Mouse (Mus musculus): Measurements from ENCODE around the gene Galnt2. TPM values are rescaled to one million over a fixed set of nuclear protein-coding genes. Genes with fewer than 3 reads are reported as not detected.

Gene Galnt2
- polyA plus RNA-seq, 1 experiment from 2014 or later = 57.6 TPM

DNA sequence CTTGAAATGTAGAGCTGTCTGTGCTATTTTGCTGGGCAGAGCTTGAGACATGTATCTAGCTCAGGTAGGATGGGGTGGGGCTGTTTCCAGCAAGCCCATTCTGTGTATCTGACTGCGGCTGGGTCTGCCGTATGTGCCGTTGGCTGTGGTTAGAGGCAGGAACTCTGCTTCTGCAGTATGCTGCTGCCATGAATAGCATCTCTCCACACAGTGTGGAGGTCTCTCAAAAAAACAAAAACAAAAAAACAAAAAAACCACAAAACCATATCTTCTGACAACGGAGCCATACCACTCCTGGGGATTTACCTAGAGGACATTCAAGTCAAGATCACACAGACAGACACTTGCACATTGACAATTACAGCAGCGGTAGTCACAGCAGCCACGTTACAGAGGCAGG lies 86.6 kb downstream of the Galnt2 start:
- peaks cover 13% of the 10 kb centered on the region for H3K4me1 ChIP-seq (ENCODE audit: control insufficient read depth, insufficient read depth, low read length)
- H3K4me2 ChIP-seq (replicated peaks; ENCODE audit: low read depth, low read length) = no peak overlapping the region
- no peak overlapping the region for H3K9ac ChIP-seq (replicated peaks; ENCODE audit: low read depth, low read length)
- H3K27me3 ChIP-seq (ENCODE audit: control insufficient read depth, insufficient read depth, low read length) = no peaks in the 10 kb centered on the region
- no peaks in the 10 kb centered on the region; the same call in 1 of the 2 replicates for H3K36me3 ChIP-seq (ENCODE audit: control insufficient read depth, insufficient read depth, low read length)
- no peak overlapping the region for H3K27ac ChIP-seq (ENCODE audit: low read length)
- no peak for ATAC-seq (ENCODE audit: insufficient number of reproducible peaks, insufficient read depth, low FRiP score, low read depth)
- H3K9me3 ChIP-seq (ENCODE audit: control insufficient read depth, low read depth, low read length) = no peaks in the 10 kb centered on the region
- H3K4me3 ChIP-seq (ENCODE audit: low read depth, low read length) = no peak overlapping the region
- WGBS = 83% methylated on average over 6 of the region's 6 CpGs

GRCm38 (mm10) chr8:124318612-124319315 lies 87.6 kb downstream of the Galnt2 start:
- Histone ChIP-seq H3K4me2 (replicated peaks; ENCODE audit: low read depth, low read length) (no peak overlapping the region), H3K4me3 (ENCODE audit: low read depth, low read length) (no peak overlapping the region), H3K27me3 (ENCODE audit: control insufficient read depth, insufficient read depth, low read length) (no peaks in the 10 kb centered on the region), H3K9me3 (ENCODE audit: control insufficient read depth, low read depth, low read length) (no peaks in the 10 kb centered on the region), H3K9ac (replicated peaks; ENCODE audit: low read depth, low read length) (no peak overlapping the region), H3K36me3 (ENCODE audit: control insufficient read depth, insufficient read depth, low read length) (no peaks in the 10 kb centered on the region; the same call in 1 of the 2 replicates), H3K27ac (ENCODE audit: low read length) (no peak overlapping the region), H3K4me1 (ENCODE audit: control insufficient read depth, insufficient read depth, low read length) (peaks cover 9% of the 10 kb centered on the region)
- WGBS = 75% methylated on average over 11 of the region's 11 CpGs
- ATAC-seq (ENCODE audit: insufficient number of reproducible peaks, insufficient read depth, low FRiP score, low read depth) = no peak

- peaks cover 9% of the 10 kb centered on the region for H3K4me1 ChIP-seq (ENCODE audit: control insufficient read depth, insufficient read depth, low read length)
- H3K27ac ChIP-seq (ENCODE audit: low read length) = no peak overlapping the region
- H3K4me3 ChIP-seq (ENCODE audit: low read depth, low read length) = no peak overlapping the region
- no peaks in the 10 kb centered on the region for H3K27me3 ChIP-seq (ENCODE audit: control insufficient read depth, insufficient read depth, low read length)
- H3K4me2 ChIP-seq (replicated peaks; ENCODE audit: low read depth, low read length) = no peak overlapping the region
- no peaks in the 10 kb centered on the region; the same call in 1 of the 2 replicates for H3K36me3 ChIP-seq (ENCODE audit: control insufficient read depth, insufficient read depth, low read length)
- ATAC-seq (ENCODE audit: insufficient number of reproducible peaks, insufficient read depth, low FRiP score, low read depth) = no peak
- 89% methylated on average over 4 of the region's 4 CpGs for WGBS
- no peaks in the 10 kb centered on the region for H3K9me3 ChIP-seq (ENCODE audit: control insufficient read depth, low read depth, low read length)
- no peak overlapping the region for H3K9ac ChIP-seq (replicated peaks; ENCODE audit: low read depth, low read length)
These were observed 88.1 kb downstream of the Galnt2 start for GRCm38 (mm10) chr8:124319316-124319652.

GRCm38 (mm10) chr8:124321227-124321840 lies 90.1 kb downstream of the Galnt2 start:
- Histone ChIP-seq H3K27ac (ENCODE audit: low read length) (no peak overlapping the region; the same call in 1 of the 2 replicates), H3K4me2 (replicated peaks; ENCODE audit: low read depth, low read length) (no peak overlapping the region), H3K27me3 (ENCODE audit: control insufficient read depth, insufficient read depth, low read length) (no peaks in the 10 kb centered on the region), H3K9me3 (ENCODE audit: control insufficient read depth, low read depth, low read length) (no peaks in the 10 kb centered on the region), H3K36me3 (ENCODE audit: control insufficient read depth, insufficient read depth, low read length) (no peaks in the 10 kb centered on the region; the same call in 1 of the 2 replicates), H3K4me1 (ENCODE audit: control insufficient read depth, insufficient read depth, low read length) (peaks cover 9% of the 10 kb centered on the region), H3K4me3 (ENCODE audit: low read depth, low read length) (no peak overlapping the region), H3K9ac (replicated peaks; ENCODE audit: low read depth, low read length) (no peak overlapping the region)
- WGBS = 37% methylated on average over 12 of the region's 12 CpGs
- ATAC-seq (ENCODE audit: insufficient number of reproducible peaks, insufficient read depth, low FRiP score, low read depth) = no peak

DNA sequence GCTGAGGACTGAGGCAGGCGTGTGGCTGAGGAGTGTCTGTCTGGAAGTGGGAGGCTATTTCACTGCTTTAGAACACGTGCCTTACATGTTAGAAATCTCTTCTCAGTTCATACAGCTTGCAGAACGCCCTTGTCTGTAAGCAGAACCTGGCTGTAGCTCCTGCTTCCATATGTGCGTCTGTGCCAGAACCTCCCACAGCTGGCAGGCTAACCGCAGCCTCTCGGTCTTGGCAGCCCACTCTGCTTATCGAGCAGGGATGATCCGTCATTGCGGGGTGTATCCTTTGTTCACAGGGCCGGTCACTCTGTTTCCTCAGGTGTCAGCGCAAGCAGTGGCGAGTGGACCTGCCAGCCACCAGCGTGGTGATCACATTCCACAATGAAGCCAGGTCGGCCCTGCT lies 92.2 kb downstream of the Galnt2 start:
- no peak for ATAC-seq (ENCODE audit: insufficient number of reproducible peaks, insufficient read depth, low FRiP score, low read depth)
- Histone ChIP-seq H3K27me3 (ENCODE audit: control insufficient read depth, insufficient read depth, low read length) (no peaks in the 10 kb centered on the region), H3K9me3 (ENCODE audit: control insufficient read depth, low read depth, low read length) (no peaks in the 10 kb centered on the region), H3K27ac (ENCODE audit: low read length) (no peak overlapping the region), H3K9ac (replicated peaks; ENCODE audit: low read depth, low read length) (no peak overlapping the region), H3K4me3 (ENCODE audit: low read depth, low read length) (no peak overlapping the region), H3K36me3 (ENCODE audit: control insufficient read depth, insufficient read depth, low read length) (peaks cover under 1% of the 10 kb centered on the region; the same call in 1 of the 2 replicates), H3K4me2 (replicated peaks; ENCODE audit: low read depth, low read length) (no peak overlapping the region), H3K4me1 (ENCODE audit: control insufficient read depth, insufficient read depth, low read length) (peaks cover 3% of the 10 kb centered on the region; the same call in 1 of the 2 replicates)
- 84% methylated on average over 14 of the region's 14 CpGs for WGBS

- WGBS = 75% methylated on average over 7 of the region's 7 CpGs
These were observed 97.1 kb downstream of the Galnt2 start for GRCm38 (mm10) chr8:124328259-124328658.

GRCm38 (mm10) chr8:124329690-124330089 lies 98.5 kb downstream of the Galnt2 start:
- Histone ChIP-seq H3K9me3 (ENCODE audit: control insufficient read depth, low read depth, low read length) (no peaks in the 10 kb centered on the region), H3K27me3 (ENCODE audit: control insufficient read depth, insufficient read depth, low read length) (no peaks in the 10 kb centered on the region), H3K4me2 (replicated peaks; ENCODE audit: low read depth, low read length) (no peak overlapping the region), H3K4me3 (ENCODE audit: low read depth, low read length) (no peak overlapping the region), H3K4me1 (ENCODE audit: control insufficient read depth, insufficient read depth, low read length) (no peaks in the 10 kb centered on the region), H3K27ac (ENCODE audit: low read length) (no peak overlapping the region), H3K9ac (replicated peaks; ENCODE audit: low read depth, low read length) (no peak overlapping the region), H3K36me3 (ENCODE audit: control insufficient read depth, insufficient read depth, low read length) (peaks cover 31% of the 10 kb centered on the region)
- WGBS = 86% methylated on average over 10 of the region's 10 CpGs
- ATAC-seq (ENCODE audit: insufficient number of reproducible peaks, insufficient read depth, low FRiP score, low read depth) = no peak

More at GRCm38 (mm10) chr8:124328259-124328658, 97.1 kb downstream of the Galnt2 start:
- no peak overlapping the region for H3K4me3 ChIP-seq (ENCODE audit: low read depth, low read length)
- peaks cover 22% of the 10 kb centered on the region for H3K36me3 ChIP-seq (ENCODE audit: control insufficient read depth, insufficient read depth, low read length)
- no peak overlapping the region for H3K9ac ChIP-seq (replicated peaks; ENCODE audit: low read depth, low read length)
- no peaks in the 10 kb centered on the region for H3K9me3 ChIP-seq (ENCODE audit: control insufficient read depth, low read depth, low read length)
- no peak overlapping the region for H3K4me2 ChIP-seq (replicated peaks; ENCODE audit: low read depth, low read length)
- no peak overlapping the region for H3K27ac ChIP-seq (ENCODE audit: low read length)
- ATAC-seq (ENCODE audit: insufficient number of reproducible peaks, insufficient read depth, low FRiP score, low read depth) = no peak
- H3K27me3 ChIP-seq (ENCODE audit: control insufficient read depth, insufficient read depth, low read length) = no peaks in the 10 kb centered on the region
- no peaks in the 10 kb centered on the region for H3K4me1 ChIP-seq (ENCODE audit: control insufficient read depth, insufficient read depth, low read length)

- no peak overlapping the region for H3K4me2 ChIP-seq (replicated peaks; ENCODE audit: low read depth, low read length)
- ATAC-seq (ENCODE audit: insufficient number of reproducible peaks, insufficient read depth, low FRiP score, low read depth) = no peak
- H3K27ac ChIP-seq (ENCODE audit: low read length) = no peak overlapping the region
- peaks cover 37% of the 10 kb centered on the region for H3K36me3 ChIP-seq (ENCODE audit: control insufficient read depth, insufficient read depth, low read length)
- H3K9ac ChIP-seq (replicated peaks; ENCODE audit: low read depth, low read length) = no peak overlapping the region
- H3K4me3 ChIP-seq (ENCODE audit: low read depth, low read length) = no peak overlapping the region
- H3K4me1 ChIP-seq (ENCODE audit: control insufficient read depth, insufficient read depth, low read length) = no peaks in the 10 kb centered on the region
- H3K27me3 ChIP-seq (ENCODE audit: control insufficient read depth, insufficient read depth, low read length) = no peaks in the 10 kb centered on the region
- H3K9me3 ChIP-seq (ENCODE audit: control insufficient read depth, low read depth, low read length) = no peaks in the 10 kb centered on the region
- WGBS = 75% methylated on average over 2 of the region's 3 CpGs
These were observed 99.2 kb downstream of the Galnt2 start for GRCm38 (mm10) chr8:124330433-124330832.

Measured in stomach, embryonic 14.5 days (tissue).